Comparison of ENCODE assay signal across 9 mouse cellular contexts in the genomic region with DNA sequence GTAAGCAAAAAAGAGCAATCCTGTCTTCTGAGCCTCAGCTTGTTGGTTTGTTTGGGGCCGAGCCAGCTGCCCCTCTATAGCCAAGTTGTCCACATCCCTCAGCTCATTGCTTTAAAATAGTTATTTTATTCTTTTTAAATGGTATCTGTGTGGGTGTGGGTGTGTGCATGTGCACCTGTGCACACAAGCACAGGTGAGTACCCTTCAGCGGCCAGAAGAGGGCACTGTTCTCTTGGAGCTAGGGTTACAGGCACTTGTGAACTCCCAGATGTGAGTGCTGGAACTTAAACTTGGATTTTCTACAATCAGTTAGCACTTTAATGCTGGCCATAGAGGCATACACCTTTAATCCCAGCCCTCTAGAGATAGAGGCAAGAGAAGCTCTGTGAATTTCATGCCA. TPM values are rescaled to one million over a fixed set of nuclear protein-coding genes. Genes with fewer than 3 reads are reported as not detected.
DNase-seq lines count a peak whose midpoint lies in the region; ATAC-seq lines count a peak whose summit lies in the region.
"Had no signal": no experiment of that assay in that cellular context is flagged by ENCODE, and none has a peak within 500 bp of the region (broad histone marks: within the 10 kb centered on the region; RNA-seq: fewer than 3 reads in every experiment).

No protein-coding gene starts in this region.

- DNase-seq in heart, adult 11 months: peak; percentile 79
- DNase-seq in 3T3-L1 (ENCODE audit: low read depth, low spot score): peak; percentile 55
- peak; percentile 42 for DNase-seq in WW6 (ENCODE audit: low read depth, low spot score)
- peak; percentile 17 for DNase-seq in embryo, embryonic 9.5 days (ENCODE audit: extremely low spot score)
- DNase-seq in limb, embryonic 10.5 days (ENCODE audit: low spot score): peak; percentile 66
- DNase-seq in testis, postnatal 14 days (ENCODE audit: low spot score): peak; percentile 9
- DNase-seq in left cerebral cortex, postnatal 25 days (ENCODE audit: low spot score in 2 of 2): no peak

- no peak for ATAC-seq in heart, embryonic 11.5 days (replicated peaks; ENCODE audit: insufficient number of reproducible peaks, low FRiP score, low TSS enrichment)

- H3K4me3 ChIP-seq in heart, embryonic 11.5 days (ENCODE audit: low read depth, low read length): no peak overlapping the region
- H3K4me3 ChIP-seq in limb, embryonic 10.5 days: no peak overlapping the region
- H3K4me3 ChIP-seq: liver, embryonic 15.5 days had no signal

- 40% methylated on average over 2 of the region's 2 CpGs for WGBS in heart, embryonic 11.5 days (ENCODE audit: insufficient replicate concordance)
- 36% methylated on average over 2 of the region's 2 CpGs for WGBS in limb, embryonic 10.5 days

- no peak overlapping the region for H3K27ac ChIP-seq in heart, embryonic 11.5 days (ENCODE audit: low read depth, low read length)
- no peak overlapping the region for H3K27ac ChIP-seq in limb, embryonic 10.5 days
- H3K27ac ChIP-seq: liver, embryonic 15.5 days had no signal

- no peak overlapping the region for H3K4me2 ChIP-seq in heart, embryonic 11.5 days
- H3K4me2 ChIP-seq: liver, embryonic 15.5 days had no signal

- no peaks in the 10 kb centered on the region for H3K4me1 ChIP-seq in heart, embryonic 11.5 days (ENCODE audit: control insufficient read depth, insufficient read depth, low read length)
- H3K4me1 ChIP-seq in limb, embryonic 10.5 days: no peaks in the 10 kb centered on the region
- H3K4me1 ChIP-seq: liver, embryonic 15.5 days had no signal

- H3K27me3 ChIP-seq in heart, embryonic 11.5 days (ENCODE audit: control insufficient read depth, insufficient read depth, low read length): no peaks in the 10 kb centered on the region
- H3K27me3 ChIP-seq in limb, embryonic 10.5 days (ENCODE audit: low read depth, poor library complexity, severe bottlenecking): no peaks in the 10 kb centered on the region
- H3K27me3 ChIP-seq: liver, embryonic 15.5 days had no signal

- H3K36me3 ChIP-seq in heart, embryonic 11.5 days (ENCODE audit: control insufficient read depth, insufficient read depth, low read length): no peaks in the 10 kb centered on the region
- H3K36me3 ChIP-seq in limb, embryonic 10.5 days: no peaks in the 10 kb centered on the region
- H3K36me3 ChIP-seq: liver, embryonic 15.5 days had no signal

- H3K9me3 ChIP-seq in heart, embryonic 11.5 days (replicated peaks; ENCODE audit: control insufficient read depth, low read length): no peaks in the 10 kb centered on the region
- no peaks in the 10 kb centered on the region for H3K9me3 ChIP-seq in limb, embryonic 10.5 days (replicated peaks)
- H3K9me3 ChIP-seq: liver, embryonic 15.5 days had no signal

- intact Hi-C loops in left cerebral cortex, postnatal 25 days (cut with DNase I): no loop called here

- no peak overlapping the region for H3K9ac ChIP-seq in heart, embryonic 11.5 days (ENCODE audit: low read depth, low read length)
- H3K9ac ChIP-seq: liver, embryonic 15.5 days had no signal

RNA-seq across cellular contexts. Expression of a gene that starts 26.8 kb away (rescaled TPM):
- 9.4 and 18.1 TPM in 2 replicates for polyA plus RNA-seq in heart, embryonic 11.5 days (2014; fragmentation: Nextera tagmentation; extraction: Ambion mirVana)
- 15.0 and 21.6 TPM in 2 replicates for polyA plus RNA-seq in limb, embryonic 10.5 days (2016; fragmentation: Nextera tagmentation; extraction: Ambion mirVana)
- total RNA-seq in left cerebral cortex, postnatal 25 days (2021): 10 to 100 TPM; 31.4 to 50.2 TPM

Comparison
In these comparisons a context has a peak if more than half of its experiments do, and no peak if none do; other contexts are left out.
1. DNase-seq: peak in heart, adult 11 months (single experiment), 3T3-L1 (single experiment), WW6 (single experiment), embryo, embryonic 9.5 days (single experiment), limb, embryonic 10.5 days (single experiment) and testis, postnatal 14 days (single experiment); none in left cerebral cortex, postnatal 25 days (0 of 2).